Mouse (Mus musculus) layer of hippocampus, adult 18-20 months (tissue): ENCODE measurements around the gene Eml5. TPM values are rescaled to one million over a fixed set of nuclear protein-coding genes. Genes with fewer than 3 reads are reported as not detected.

ENCODE experiments used
- DNase-seq, 2 experiments: peaks; one replicate each; pipeline ENCODE4 v3.0.0; 2022; ENCODE audit warnings: low spot score in 2 of 2
- total RNA-seq, 2 experiments: library from RNA; stranded (reverse); gene quantifications; 2 replicates each; pipeline ENCODE4 v1.2.3; 2021

Gene Eml5
- total RNA-seq, 2 experiments from 2014 or later, result 65.7 to 66.3 TPM

DNA sequence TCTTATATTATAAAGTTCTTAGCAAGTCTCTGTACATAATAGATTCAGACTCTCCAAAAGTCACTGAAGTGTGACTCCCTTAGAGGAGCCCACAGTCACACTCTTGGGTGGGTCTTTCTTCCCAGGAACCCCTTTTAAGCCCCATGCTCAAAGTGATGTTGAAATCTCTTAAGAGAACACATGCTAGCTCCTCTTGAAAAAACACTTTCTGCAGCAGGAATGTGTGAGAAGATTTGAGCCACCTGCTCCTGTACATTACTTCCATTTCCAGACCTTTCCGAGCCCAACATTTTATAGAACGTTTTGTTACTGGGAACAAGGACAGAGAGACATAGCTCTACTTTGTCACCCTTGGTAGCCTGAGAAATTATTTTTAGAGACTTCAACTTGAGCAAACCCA lies 66.4 kb downstream of the Eml5 start:
- no peak for DNase-seq

- no peak for DNase-seq
Measured at GRCm38 (mm10) chr12:98833901-98834300, 67.4 kb downstream of the Eml5 start.

- DNase-seq, result no peak
Measured at GRCm38 (mm10) chr12:98832929-98833598, 68.2 kb downstream of the Eml5 start.

DNA sequence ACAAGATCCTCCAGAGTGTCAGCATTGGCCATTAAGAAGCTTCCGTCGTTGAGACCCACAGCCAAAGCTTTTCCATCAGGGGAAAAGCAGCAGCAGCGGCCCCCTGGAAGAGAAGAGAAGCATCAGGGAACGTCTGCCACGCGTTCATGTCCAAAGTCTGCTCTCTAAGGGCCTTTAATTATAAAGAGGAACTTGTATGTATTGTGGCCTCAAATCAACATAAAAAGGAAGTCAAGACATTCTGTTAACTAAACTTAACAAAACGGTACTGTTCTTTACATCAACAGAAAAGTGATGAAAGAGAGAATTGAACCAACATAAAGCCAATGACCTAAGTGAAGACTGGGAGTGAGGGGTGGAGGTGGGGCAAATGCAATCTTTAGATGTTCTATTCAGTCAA lies 70.2 kb downstream of the Eml5 start:
- no peak for DNase-seq

DNA sequence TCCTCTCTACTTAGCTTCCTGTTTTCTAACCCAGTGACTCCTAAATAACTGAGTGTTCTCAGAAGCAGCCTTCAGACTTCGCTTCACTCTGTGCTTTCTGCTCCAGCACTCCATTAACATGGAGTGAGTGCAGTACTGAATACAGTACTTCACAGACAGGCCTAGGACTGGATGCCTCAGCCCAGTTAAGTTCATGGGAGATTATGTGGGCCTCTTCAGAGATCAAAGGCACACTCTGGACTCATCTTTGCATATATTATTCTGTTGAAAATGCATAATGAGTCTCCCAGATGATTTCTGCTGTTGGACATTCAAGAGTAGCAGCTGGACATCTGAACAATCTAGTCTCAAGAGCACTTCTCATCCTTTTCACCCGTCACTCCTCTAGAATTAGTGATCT lies 80.5 kb downstream of the Eml5 start:
- DNase-seq, result no peak

DNA sequence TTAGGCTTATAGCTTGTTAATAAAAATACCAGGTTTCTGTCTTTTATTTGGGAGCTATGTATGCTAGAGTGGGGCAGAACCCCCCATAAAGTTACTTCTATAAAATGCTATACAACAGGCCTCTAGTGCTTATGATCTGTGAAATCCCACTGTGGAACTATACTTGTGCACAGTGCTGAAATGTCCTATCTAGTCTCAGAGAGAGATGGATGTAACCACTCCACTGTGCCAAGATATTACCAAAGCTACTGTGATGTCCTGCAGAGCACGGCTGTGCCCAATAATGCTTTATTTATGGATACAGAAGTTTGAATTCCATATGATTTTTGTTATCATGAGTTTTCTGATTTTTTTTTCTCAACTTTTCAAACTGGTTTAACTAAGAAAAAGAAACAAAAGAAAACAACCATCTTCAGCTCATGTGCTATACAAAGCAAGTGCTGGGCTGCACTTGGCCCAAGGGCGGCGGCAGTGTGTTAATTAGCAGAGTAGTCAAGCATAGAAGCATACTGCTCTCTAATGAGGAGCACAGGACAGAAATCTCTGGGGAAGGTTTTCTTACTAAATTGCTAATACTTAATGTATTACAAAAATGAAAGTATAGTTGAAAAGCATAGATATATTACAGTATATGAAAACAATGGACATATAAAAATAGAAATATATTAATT lies 97.1 kb downstream of the Eml5 start:
- DNase-seq, result no peak

- DNase-seq, result no peak
Measured at GRCm38 (mm10) chr12:98802245-98802644, 99.0 kb downstream of the Eml5 start.

DNA sequence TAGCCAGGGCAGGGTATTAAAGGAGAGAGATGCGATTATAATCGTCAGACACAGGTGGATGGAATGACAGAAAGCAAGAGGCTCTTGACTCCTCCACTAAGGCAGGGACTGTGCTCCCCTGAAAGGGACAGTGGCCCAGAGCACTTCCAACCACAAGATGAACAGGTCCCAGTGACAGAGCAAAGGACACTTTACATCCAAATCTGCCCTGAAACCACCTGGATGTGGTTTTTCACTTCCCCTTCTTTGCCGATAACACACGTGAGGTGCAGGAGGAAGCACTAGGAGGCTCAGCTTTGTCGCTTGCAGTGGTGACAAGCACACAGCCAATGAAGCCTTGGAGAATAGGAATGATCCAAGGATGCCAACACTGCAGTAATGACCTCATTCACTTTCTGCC lies 101.0 kb downstream of the Eml5 start:
- no peak for DNase-seq

GRCm38 (mm10) chr12:98795731-98796318 lies 105.5 kb downstream of the Eml5 start:
- no peak for DNase-seq

GRCm38 (mm10) chr12:98784251-98784650 lies 117.0 kb downstream of the Eml5 start:
- no peak for DNase-seq

GRCm38 (mm10) chr12:98779148-98779547 lies 122.1 kb downstream of the Eml5 start:
- DNase-seq, result peak in 1 of 2 experiments; percentile 62

GRCm38 (mm10) chr12:98777509-98777908 lies 123.8 kb downstream of the Eml5 start:
- no peak for DNase-seq

DNA sequence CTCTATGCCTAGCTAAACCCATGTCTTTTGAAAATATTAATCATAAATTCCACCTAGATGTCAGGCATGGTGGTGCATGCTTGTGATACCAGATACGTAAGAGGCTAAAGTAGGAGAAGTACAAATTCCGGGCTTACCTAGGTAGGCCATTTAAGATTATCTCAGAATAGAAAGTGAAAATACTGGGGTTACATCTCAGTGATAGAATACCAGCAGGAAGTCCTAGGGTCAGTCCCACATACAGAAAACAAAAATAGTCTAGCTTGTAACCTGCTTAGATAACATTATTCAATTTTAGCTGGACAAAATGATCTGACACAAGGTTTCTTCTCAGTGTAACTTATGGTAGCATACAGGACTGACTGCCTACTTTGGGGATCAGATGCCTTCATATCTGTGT lies 135.0 kb downstream of the Eml5 start:
- DNase-seq, result no peak

DNA sequence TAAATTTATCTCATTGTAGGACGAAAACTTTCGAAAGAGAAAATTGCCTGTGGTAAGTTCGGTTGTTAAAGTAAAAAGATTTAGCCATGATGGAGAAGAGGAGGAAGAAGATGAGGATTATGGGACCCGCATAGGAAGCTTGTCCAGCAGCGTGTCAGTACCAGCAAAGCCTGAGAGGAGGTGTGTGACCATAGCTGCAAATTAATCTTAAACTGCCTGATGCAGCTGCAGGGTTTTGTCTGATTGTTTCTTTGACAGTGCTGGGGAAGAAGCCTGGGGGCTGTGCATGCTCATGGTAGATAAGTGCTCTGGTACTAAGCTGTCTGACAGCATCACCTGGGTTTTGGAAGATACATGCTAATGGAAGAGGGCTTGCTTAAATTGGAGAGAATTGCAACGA lies 141.6 kb downstream of the Eml5 start:
- no peak for DNase-seq

- DNase-seq, result no peak
Measured at GRCm38 (mm10) chr12:98757636-98758035, 143.6 kb downstream of the Eml5 start.

DNA sequence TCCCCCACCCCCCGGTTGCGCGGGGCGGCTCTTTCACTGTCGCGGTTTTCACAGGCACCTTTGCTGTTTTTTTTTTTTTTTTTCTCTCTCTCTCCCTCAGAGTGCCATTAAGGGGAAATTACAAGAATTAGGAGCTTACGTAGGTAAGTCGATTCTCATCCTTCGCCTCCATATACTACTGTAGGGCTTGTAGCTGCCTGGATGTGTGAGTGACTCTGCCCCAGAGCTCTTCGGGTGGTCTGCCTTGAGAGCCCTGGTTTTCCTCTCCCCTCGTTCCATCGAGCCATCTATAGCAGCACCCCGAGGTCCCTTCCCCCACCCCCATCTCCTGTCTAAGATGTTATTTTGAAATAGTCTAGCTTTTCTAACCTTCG lies 153.9 kb downstream of the Eml5 start:
- DNase-seq, result no peak

DNA sequence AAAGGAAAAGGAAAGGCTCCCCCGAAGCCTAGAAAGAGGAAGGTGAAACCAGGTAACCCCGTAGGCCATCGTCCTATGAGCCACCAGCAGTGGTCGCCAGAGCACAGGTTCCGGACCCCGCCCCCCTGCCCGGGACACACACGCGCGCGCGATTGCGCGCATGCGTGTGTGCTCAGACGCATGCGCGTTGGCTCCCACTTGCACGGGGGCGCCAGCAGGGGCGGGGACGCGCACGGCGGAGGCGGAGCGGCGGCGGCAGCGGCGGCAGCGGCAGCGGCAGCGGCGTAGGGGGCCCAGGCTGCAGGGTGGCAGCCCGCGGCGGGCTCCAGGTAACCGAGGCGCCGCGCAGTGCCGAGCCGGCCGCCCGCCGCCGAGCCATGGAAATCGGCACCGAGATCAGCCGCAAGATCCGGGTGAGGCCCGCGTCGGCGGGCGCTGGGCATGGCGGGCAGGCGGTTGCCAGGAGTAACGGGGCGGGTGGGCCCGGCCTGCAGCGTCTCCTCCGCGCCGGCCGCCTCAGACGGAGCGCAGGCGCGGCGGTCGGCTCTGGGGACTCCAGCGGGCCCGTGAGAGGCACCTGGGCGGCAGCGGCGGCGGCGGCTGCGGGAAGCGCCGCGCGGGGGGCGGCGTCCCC lies 154.4 kb downstream of the Eml5 start, which contains the start of gene Zc3h14:
Zc3h14 (plus strand) TSS at position 219 of the 634 bp plus-strand sequence.
- peak; percentile 88 to 92 for DNase-seq

DNA sequence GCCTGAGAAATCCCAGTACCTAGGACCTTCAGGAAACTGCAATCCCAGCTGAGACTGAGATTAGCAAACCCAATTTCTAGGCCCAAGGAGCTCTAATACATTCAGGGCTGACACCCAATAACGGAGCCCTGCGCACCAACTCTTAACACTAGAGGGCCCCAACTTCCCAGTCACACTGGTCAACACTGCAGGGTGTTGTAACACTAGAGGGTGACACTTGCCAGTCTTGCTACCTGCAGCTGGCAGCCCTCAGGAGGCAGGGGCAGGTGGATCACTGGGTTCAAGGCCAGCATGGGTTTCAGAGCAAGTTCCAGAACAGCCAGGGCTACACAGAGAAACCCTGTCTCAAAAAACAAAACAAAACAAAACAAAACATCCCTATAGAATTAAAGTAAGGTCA lies 155.2 kb downstream of the Eml5 start:
- peak in 1 of 2 experiments; percentile 45 for DNase-seq

DNA sequence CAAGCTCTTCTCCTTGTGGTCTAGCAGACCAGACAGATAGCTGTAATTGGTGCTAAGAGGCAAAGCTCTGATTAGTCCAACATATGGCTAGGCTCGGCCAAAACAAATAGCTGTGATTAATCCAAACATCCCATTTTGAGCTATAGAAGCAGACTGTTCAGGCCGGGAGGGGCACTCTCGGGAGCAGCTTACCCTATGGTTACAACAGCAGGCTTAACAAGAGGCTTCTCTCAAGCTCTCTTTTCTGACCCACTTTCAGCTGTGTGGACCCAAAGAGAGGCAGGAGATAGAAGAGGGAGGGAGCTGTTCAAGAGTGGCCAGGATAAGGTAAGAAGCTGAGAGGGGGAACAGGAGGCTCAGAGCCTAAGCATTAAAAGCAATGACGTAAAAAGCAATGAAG lies 155.7 kb downstream of the Eml5 start:
- DNase-seq, result no peak

GRCm38 (mm10) chr12:98741011-98741501 lies 160.2 kb downstream of the Eml5 start:
- no peak for DNase-seq

DNA sequence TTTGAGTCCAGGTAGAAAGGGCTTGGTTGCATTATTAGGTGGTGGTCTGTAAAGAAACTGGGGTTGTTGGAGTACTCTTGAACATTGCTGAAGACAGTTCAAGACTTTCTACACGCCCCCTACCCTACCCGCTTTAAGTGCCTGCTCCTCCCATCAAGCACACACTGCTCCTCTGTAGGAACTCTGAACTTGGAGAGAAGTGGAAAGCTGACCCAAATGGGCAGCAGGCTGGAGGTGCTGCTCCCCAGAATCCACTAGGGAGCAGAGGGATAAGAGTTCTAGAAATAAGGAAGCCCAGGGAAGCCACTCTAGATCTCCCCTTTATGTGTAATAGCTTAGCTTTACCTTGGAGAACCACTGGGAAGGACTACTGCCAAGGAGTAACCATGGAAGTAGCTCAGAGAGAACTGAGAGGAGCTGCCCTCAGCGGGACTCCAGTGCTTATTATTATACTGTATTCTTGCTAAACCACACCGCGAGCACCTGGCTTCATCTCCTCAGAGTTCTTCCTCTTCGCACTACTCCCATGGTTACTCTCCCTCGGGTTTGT lies 163.4 kb downstream of the Eml5 start:
- DNase-seq, result no peak
